Mouse (Mus musculus) MEL (cell line): ENCODE data around the gene Drd3.

ENCODE experiments used
- EP300 ChIP-seq, 2 experiments: IDR thresholded peaks; 2 replicates each; pipeline ENCODE4 v1.6.1; 2011; ENCODE audit warnings: improper control_type of control experiment in 2 of 2, low read length in 2 of 2, low read depth in 1 of 2, mild to moderate bottlenecking in 1 of 2
- POLR2A ChIP-seq, 2 experiments: IDR thresholded peaks; 2 replicates each; pipeline ENCODE4 v1.6.1; 2011 to 2012; ENCODE audit warnings: low read length in 2 of 2, mild to moderate bottlenecking in 2 of 2, control low read depth in 1 of 2, improper control_type of control experiment in 1 of 2, low read depth in 1 of 2, moderate library complexity in 1 of 2; ENCODE audit not compliant: control insufficient read depth in 1 of 2, insufficient read depth in 1 of 2, poor library complexity in 1 of 2

GRCm38 (mm10) chr16:43748424-43748823 is 5.4 kb upstream of the Drd3 start:
- TF ChIP-seq POLR2A (IDR thresholded peaks at IDR 0.05; ENCODE audit: control insufficient read depth in 1 of 2, insufficient read depth in 1 of 2, low read depth in 1 of 2, low read length in 2 of 2, poor library complexity in 1 of 2) (no peak), EP300 (IDR thresholded peaks at IDR 0.05; ENCODE audit: low read depth in 1 of 2, low read length in 2 of 2) (no peak)
